Mouse (Mus musculus) gastrocnemius, adult 8-10 months (tissue): ENCODE data around the gene Tbc1d19. TPM values are rescaled to one million over a fixed set of nuclear protein-coding genes. Genes with fewer than 3 reads are reported as not detected.

Source experiments
- DNase-seq, 2 experiments: peaks; one replicate each; pipeline ENCODE4 v3.0.0; 2022; ENCODE audit warnings: low spot score in 2 of 2
- total RNA-seq, 4 experiments: library from RNA; stranded (reverse); gene quantifications; 2 replicates each; pipeline ENCODE4 v1.2.4; 2022

Tbc1d19 gene
- 10 to 100 TPM; 17.4 to 28.3 (median 20.6) TPM for total RNA-seq

DNA sequence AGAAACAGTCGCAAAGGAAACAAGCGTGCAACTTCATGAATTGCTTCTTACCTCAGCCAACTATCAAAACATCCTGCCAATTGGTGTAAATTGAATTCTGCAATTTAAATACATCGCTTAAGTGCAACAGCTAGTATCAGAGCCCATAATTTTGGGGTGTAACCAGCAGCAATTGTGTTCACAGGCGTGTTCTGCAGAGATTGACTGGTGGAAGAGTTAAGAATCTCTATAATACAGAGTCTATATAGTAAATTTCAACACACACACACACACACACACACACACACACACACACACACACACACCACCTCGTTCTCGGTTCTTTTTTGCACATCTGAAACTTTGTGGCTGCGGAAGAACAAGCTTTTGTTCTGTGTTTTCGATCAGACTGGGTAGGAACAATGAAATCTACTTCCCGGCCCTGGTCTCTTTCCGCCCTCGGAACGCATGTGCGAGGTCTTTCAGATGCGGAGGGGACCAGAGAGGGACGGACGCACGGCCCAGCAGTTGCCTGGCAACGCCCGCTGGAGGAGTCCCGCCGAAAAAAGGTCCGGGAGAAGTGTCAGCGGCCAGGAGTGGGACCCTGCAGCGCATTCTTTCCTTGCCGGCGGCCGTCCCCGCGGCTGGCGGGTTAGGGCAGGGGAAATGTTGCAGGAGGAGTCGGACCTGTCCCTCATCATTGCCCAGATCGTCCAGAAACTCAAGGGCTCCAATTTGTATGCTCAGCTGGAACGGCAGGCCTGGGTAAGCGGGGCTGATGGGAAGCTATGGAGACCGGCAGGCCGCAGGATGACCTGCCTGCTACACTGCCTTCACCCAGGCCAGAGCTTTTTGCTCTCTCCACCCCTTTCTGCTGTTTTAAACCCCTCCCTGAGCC, at the start of gene Tbc1d19:
Gene Tbc1d19 (plus strand): TSS at position 492 of the 877 bp plus-strand sequence.
- DNase-seq, result peak; percentile 63 to 67

DNA sequence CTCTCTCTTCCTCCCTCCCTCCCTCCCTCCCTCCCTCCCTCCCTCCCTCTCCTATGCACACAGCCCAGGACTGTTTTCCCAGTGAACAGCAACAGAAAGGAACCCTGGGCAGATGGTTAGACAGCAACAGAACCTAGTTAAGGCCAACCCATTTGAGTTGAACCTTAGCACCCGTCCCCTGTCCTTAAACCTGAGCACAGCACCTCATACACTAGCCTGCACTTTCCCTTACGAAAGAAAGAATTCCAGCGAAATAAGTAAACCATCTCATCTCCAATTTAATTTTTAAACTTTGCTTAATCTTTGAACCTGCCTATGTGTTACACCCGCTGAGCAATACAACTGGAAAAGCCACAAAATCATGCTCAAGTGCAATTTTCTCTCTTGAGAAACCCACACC, 49.5 kb upstream of the Tbc1d19 start:
- no peak for DNase-seq

DNA sequence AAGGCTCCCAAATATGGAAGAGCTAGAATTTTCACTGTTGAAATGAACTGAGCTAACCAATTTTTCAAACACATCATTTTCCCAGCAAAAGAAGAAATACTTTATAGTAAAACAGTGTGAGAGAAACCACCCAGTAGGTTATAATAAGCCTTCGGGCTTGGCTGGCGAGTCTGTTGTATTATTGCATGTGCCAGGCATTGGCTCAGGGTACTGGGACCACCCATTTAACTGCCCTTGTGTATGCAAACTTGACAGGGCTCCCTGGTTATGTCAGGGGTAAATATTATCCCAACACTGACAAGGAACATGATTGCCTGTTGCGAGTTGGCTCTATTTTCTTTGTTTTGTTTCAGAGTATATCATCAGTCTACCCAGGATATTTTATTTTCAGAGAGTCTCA, 48.5 kb upstream of the Tbc1d19 start:
- no peak for DNase-seq

DNA sequence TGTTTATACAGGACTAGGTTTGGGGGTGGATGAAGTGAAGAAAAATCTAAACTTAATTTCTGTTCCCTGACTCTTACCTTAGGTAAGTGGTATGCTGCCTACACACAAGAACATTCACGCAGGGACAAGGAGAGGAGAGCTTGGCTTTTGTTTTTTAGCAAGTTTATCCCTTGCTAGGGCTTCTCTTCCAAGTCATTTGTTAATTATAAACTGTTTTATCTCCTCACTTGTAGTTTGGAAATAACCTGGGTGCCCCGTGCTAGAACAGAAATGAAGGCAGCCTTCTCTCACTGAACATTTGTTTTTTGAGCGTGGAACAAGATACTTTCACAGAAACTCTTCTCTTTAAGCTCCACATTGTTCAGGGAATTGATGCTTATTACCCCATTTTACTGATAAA, 48.1 kb upstream of the Tbc1d19 start:
- DNase-seq, result no peak

DNA sequence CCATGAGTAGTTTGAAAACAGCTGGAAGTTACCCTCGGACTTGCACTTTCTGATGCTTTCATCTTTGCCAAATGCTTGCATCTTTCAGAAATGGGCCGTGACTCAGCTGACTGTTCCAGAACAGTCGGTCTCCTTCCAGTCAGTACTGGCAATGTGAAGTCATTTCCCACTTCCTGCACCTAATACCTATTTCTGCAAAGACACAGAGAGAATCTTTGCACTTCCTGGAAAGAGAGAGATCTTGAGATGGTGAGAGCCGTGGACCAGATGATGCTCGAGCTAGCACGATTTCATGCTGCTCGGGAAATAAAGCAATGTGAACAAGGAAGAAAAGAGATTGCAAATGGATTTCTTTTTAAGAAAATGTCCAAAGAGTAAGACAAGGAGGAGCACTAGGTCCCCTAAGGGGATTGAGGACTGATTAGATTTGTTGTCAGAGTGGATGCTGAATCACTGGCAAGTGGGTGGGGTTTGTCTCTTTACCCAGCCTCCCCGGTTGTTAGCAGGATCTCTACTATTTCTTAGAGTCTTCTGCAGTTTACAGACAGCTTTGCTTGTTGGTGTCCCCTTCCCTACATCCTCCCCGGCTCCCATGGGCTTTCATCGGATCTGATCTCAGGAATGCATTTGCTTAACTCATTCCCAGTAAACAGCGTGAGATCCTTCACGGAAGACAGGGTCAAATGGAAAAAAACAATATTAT, 24.4 kb upstream of the Tbc1d19 start:
- DNase-seq, result no peak

DNA sequence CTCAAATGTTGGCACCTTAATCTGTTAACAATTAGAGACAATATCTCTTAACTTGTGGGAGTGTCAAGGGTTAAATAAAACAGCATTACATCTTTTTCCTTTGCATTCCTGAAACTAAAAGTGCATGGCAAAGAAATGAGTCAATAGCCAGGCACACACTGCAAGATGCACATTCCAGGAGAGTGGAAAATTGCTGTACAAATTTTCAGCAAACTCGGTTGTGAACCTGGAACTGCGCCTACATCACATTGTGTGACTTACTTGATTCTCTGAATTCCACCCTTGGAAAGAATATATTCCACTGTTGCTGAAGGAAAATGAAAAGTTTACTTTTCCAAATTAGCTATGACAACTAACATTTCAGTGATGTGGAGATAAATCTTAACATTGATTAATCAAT, 8.0 kb upstream of the Tbc1d19 start:
- DNase-seq, result no peak

DNA sequence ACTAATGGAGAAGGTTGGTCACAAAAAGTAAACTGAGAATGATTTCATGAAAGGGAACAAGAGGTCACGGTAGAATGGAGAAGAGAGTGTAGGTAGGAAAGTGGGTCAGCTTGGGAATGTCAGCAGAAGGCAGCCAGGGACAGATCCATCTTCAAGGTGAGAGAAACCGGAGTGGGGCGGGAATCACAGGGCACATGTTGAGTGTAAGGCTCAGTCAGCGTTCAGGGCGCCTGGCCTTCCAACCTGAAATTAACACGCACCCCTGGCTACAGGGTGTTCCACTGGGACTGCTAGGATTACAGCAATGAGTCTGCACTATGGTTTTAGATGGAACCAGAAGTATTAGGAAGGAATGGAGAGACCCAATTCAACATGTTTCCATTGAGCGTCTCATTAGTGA, 10.3 kb downstream of the Tbc1d19 start:
- DNase-seq, result peak; percentile 75 to 84

DNA sequence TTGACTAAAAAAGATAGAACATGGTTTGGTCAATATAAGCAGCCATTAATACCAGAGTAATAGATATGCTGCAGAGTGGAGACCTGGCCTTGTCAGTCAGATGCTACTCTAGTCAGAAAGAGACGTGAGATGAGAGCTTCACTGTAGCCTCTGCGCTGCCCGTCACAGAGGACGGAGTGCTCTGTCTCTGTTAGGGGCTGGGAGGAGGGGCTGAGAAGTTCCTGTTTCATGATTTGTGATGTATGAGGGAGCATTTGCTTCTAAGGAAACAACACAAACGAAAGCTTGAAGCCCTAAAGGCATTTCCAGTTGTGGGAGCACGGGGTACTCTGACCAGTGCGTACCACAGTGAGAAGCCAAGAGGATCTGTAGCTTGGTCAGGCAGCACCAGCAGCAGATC, 16.5 kb downstream of the Tbc1d19 start:
- DNase-seq, result no peak

DNA sequence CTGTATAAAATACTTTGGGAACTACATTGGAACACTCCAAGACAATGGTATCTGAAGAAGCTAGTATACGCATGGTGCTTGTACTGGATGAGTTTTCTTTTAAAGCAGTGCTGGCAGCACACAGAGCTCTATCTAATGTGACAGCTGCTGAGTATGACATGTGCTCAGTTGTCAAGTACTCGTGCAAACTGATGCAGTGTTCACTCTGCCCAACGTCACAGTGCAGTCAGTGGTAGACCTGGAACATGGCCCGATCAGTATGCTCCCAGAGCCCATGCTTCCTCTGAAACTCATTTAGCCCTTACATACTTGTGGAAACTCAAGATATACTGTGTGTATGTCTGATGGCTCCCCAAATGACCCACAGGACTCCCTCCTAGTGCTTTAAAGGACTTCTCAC, 25.1 kb downstream of the Tbc1d19 start:
- DNase-seq, result no peak

DNA sequence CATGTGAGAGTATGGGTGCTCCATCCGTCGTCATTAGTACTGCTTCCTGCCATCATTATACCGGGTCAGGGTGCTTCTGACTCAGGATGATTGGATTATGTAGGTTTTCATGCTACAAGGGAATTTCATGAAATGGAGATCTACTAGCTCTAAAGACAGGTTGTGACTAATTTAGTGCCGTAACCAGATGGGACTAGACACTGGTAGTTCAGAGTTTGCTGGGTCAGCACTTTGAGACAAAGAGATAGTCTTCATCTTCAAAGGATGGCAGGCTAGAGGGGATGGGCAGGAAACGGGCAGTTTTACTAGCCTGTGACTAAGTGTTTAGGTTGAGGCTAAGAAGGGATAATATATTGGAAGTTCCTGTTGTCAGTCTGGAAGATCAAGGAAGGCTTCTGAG, 31.9 kb downstream of the Tbc1d19 start:
- no peak for DNase-seq

DNA sequence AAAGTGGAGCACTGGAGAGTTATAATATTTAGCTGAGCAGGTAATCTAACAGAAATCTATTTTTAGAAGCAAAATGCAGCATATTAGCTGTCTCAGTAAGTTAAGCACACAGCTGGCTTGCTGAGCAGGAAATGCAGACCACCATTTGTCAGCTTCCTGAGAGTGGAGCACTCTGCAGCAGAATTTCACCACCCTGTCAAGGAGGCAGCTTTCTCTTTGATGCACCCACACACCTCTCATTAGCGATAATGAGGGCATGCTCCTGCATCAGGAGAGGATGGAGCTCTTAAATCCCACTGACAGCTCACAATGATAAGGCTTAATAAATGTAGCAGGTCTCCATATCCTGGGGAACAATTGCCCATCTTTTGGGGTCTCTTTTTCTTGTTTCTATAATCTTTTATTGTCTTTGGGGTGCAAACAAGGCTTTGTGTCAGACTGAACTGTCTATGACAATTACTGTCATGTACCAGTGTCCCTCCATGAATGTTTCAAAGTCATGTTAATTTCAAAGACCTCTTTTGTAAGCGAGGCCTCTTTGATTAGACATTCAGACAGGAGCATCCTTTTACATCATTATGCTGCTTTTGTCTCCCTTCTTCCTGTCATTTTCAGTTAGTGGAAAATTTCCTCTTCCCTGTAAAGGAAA, 39.0 kb downstream of the Tbc1d19 start:
- no peak for DNase-seq

DNA sequence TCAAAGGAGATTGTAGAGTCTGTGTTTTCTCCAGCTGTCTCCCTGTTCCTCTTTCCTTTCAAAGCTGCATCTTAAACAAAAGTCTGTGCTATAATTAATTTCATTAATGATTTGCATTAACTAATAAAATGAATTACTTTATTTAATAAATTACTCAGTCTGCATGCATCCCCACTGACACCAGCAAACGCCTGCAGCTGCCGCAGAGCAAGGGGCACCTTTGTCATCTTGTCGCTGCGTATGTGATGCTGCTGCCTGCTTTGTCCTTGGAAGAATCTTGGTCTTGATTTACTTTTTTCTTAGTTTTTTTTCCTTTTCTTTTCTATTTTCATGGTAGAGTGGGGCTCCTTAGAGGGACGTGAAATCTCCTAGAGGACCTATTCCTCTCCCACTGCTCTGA, 43.2 kb downstream of the Tbc1d19 start:
- no peak for DNase-seq

DNA sequence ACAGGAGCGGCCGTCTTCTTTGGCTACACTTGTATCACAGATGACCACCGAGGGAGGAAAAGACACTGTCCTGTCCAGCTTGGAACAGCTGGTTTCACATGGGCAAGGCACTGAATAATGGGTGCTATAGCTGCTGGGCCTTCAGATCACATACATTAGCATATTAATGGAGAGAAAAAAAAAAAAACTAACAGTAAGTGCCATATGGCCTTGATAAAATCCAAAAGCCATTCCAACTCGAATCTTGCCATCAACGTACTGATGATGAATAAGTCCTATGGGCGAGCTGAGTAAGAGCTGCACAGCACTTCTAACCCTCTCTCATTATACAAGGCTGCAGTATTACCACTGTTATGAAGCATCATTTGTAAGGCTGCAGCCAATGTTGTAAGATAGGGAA, 45.2 kb downstream of the Tbc1d19 start:
- no peak for DNase-seq

DNA sequence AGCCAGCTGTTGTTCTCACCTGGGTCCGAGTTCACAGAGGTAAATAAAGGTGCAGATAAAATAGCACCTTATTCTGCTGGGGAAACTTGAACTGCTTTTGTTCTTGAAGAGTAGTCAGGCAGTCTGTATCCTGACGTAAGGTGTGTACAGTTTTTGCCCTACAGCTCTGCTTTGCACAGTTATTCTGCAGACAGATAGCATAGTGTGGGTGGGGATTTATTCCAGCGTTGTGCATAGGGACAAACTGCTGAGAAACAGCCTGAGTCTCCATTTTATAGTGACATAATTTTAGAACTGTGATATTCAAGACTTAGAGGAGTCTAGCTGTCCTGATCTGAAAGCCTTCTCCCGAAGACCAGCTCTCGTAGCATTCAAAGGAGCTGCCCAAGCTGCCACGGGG, 46.6 kb downstream of the Tbc1d19 start:
- no peak for DNase-seq

DNA sequence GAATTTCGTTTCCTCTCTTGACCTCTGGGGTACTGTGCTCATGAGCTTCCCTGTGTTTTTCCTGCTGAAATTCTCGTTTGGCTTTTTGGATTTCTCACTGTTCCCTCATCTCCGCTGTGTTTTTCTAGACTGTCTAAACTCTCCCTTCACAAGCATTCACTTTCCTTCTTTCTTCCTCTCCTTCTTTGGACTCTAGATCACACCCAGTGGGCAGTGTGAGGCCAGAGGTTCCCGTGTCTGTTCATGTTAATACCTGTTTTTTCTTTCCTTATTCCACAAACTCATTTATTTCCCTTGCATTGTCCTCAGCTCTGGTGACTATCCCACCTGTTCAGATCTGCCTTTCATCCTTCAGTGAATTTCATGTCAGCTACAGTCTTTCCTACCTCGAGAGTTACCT, 55.7 kb downstream of the Tbc1d19 start:
- DNase-seq, result no peak

DNA sequence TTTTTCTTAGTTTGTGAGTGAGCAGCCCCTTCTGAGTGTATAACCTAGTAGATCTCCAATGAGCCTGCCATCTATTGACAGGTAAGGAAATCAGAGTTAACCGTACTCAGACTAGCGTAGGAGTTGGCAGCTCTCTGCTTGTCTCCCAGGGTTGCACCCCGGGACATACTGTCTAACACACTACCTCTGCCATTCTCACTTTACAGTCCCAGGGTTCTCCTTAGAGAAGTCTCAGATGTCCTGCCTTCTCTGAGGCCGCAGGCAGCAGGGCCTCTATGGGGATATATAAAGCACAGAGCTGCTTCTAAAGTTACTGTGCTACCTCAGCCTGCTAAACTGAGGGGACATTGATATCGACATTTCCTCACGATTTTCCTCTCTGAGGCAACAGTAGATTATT, 56.6 kb downstream of the Tbc1d19 start:
- peak; percentile 25 to 47 for DNase-seq

DNA sequence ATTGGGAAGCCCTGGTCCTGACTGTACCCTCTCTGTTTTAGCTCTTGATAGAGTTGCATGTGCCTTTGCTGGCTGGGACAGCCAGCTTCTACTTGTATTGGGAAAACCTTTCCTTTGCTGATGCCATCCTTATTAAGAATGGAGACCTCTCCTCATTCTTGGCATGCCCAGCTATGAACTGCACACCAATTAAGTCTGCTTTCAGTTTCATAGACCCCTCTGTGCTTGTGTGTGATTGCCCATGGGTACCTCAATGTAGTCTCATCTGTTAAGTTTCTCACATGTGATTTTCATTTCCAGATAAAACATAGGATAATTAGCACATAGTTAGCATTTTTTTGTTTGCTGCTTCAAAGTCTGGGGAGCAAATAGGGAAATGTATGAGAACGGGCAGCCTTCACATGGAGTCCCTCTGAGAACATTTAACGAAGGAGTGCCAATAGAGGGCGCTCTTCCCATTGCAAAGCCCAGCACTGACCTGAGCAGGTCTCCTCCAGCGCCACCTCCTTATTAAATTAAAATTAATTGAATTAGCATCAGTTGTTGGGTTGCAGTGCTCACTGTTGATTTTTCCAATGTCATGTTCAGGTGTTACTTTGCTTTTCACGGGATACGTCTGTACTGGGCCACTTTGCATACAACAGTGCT, 62.4 kb downstream of the Tbc1d19 start:
- DNase-seq, result peak; percentile 20 to 36

DNA sequence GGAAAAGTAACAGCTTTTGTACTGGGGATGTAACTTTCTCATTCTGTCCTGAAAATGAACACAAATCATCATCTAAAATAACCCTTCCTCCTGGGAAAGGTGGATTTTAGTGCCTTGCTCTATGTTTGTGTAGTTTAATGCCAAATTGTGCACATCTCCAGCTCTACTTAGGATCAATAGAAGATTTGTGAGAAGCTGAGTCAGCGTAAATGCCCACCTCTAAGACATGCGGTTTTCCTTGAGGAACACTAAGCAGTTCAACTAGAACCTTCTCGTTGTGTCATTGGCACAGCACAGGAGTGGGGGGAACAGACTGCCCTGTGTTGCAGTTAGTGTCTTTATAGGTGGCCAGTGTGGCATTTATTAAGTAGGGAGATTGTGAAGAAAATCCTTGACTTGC, 65.6 kb downstream of the Tbc1d19 start:
- no peak for DNase-seq

DNA sequence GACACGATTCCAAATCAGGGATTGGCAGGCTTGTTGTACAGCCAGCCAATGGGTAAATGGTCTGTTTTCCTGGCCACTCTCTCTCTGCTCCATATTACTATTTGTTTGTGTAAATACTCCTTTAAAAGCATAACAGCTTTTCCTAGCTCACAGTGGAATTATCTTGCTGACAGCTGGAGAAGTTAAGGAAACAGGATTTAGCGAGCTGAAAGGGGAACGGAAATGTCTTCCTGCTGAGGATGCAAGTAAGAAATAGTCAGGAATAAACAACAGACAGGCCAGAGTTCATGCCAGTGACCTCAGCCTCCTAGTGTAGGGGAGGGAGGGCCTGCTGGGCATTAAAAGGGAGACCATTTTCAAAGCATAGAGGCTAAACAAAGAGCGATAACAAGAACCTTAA, 71.3 kb downstream of the Tbc1d19 start:
- DNase-seq, result no peak

DNA sequence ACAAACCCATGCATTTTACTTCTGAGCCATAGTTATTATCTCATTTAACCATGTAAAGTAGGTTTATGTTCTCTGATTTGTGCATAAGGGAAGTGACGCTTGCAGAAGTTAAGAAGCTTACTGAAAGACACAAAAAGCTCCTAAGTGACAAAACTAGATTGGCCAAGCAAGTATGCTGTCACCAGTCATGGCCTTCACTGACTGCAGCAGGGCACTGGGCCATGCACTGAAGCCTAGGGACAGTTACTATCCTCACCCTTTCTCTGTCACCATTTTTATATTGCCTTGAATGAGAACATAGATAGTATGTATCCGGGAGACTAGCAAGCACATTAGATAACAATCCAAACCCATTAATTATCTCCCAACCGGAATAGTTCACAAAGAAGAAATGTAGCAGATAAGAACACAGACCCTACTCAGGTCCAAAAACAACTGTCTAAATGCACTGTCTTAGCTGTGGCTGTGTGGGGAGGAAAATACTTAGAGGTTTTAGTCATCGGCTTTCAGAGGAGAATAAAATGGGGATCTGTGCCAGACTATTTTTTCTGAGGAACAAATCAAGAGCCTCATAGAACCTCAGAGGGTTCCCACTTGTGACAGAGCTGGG, 72.1 kb downstream of the Tbc1d19 start:
- DNase-seq, result no peak

DNA sequence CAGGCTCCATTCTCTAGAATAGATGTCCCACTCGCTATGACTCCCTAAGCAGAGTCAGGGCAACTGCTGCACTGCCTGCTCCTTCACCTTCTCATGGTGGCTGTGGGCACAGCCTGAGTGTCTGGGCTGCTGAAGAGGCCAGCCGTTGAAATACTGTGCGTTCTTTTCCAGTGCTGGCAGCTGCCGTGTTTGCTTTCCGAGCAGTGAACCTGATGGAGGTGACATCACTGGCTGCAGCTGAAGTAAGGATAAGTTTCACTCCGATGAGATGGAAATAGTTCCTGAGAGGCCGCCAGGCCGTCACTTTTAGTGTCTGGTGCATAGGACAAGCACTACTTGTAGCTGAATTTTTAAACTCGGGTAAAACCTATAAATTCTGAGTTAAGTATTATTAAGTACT, 92.0 kb downstream of the Tbc1d19 start:
- peak; percentile 68 to 84 for DNase-seq
